Mouse (Mus musculus): ENCODE results near the gene Pafah1b1.

Gene Pafah1b1

DNA sequence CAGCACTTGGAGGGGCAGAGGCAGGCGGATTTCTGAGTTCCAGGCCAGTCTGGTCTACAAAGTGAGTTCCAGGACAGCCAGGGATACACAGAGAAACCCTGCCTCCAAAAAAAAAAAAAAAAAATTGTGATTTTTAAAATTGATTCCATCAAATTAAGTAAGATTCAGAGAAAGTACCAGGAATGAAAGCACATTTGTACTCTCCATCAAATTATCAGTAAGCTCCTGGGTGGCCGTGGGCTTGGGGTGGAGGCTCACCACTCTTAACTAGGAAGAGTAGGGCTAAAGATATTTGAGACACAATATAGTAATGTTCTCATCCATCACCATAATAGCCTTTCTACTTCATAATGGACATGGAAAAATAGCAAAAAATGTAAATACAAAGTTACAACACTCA is 3.3 kb downstream of the Pafah1b1 start:
- DNase-seq (ENCODE audit: low spot score): no peak

DNA sequence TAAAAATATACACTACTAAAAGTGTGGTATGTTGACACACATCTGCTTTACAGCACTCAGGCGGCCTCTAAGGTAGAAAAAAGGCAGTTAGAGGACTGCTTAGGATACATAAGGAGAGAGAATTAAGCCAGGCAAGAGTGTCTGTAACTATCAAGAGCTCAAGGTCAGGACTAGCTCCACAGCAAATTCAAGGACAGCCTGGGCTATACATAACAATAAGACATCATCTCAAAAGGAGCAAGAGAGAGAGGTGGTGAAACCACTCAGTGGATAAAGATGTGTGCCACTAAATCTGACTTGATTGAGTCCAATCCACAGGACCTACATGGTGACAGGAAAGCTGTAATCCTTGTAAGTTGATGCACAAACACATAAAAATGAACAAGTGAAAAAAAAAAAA is 3.8 kb downstream of the Pafah1b1 start:
- no peak for DNase-seq (ENCODE audit: low spot score)

DNA sequence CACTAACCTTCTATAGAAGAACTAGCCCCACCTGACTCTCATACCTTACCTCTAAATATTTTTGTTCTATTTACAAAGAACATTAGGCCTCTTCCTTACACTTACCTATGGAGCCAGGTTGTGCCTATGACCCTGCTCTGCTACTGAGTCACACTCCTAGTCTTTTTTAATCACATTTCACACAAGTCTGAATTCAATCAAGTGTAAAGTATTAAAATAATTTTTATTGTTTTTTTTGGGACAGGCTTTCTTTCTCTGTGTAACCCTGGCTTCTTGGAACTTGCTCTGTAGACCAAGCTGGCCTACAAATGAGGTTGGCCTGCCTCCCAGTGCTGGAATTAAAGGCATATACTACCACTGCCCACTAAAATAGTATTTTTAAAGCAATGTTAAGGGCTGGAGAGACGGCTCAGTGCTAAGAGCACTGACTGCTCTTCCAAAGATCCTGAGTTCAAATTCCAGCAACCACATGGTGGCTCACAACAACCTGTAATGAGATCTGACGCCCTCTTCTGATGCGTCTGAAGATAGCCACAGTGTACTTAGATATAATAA is 8.4 kb downstream of the Pafah1b1 start:
- DNase-seq (ENCODE audit: low spot score): peak; percentile 79

DNA sequence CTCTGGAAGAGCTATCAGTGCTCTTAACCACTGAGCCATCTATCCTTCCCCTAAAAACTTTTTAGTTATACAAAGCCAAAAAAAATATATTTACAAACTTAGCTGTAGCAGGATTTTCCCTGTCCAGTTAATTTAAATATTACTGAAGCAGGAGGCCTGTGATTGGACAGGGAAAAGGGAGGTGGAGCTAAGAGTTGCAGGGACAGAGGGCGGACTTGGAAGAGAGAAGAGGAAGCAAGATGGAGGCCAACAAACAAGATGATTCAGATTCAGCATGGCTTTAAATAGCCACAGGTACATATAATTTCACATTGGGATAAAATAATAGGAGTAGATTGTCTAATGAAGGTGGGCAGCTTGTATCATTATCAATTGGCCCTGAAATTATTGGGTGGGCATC is 13.8 kb downstream of the Pafah1b1 start:
- DNase-seq (ENCODE audit: low spot score): no peak

DNA sequence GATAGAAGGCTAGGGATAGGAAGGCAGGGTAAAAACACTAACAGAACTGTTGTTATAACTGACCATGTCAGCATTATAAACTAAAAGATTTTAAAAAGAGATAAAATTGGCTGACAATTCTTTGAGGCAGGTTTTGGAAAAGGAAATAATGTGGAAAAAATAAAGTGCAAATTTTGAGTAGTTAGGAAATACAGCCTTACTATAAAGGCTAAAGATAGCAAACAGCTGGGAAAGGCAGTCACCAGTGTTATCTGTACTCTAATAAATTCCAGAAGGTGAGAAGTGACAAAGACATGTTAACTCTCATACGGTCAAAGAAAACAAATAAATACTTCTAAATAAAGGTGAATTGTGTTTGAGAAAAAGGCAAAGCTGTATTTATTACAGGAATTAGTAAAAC is 15.7 kb downstream of the Pafah1b1 start:
- DNase-seq (ENCODE audit: low spot score): no peak

DNA sequence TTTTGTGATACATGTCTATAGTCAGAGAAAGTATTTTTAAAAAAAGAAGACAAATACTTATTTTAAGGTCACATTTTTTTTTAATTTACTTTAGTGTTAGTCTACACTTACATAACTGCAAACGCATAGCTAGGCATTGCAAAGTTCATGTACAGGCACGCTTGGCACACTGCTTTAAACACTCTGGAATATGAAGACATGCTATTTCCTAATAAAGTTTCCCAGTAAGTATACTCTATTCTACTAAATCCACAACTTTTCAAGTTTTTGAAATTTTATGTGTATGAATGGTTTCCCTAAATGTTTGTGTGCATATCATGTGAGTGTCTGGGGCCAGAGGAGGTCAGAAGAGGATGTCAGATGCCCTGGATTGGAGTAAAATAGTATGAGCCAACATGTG is 20.4 kb downstream of the Pafah1b1 start:
- no peak for DNase-seq (ENCODE audit: low spot score)

DNA sequence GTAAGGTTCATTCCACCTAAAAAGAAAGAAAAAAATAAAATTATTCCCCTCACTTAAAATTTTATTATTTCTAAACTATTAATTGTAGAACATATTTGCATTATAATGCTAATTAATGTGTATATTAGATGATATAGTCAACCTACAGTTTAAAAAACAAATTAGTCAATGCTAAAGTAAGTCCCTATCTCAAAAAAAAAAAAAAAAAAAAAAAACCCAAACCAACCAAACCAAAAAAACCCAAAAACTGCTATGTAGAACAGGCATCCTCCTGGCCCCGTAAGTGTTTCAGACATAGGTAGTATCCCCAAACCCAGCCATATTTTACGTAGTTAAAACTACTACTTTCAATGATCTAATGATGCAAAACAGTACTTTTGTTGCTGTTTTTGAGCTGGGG is 25.0 kb downstream of the Pafah1b1 start:
- DNase-seq (ENCODE audit: low spot score): no peak

DNA sequence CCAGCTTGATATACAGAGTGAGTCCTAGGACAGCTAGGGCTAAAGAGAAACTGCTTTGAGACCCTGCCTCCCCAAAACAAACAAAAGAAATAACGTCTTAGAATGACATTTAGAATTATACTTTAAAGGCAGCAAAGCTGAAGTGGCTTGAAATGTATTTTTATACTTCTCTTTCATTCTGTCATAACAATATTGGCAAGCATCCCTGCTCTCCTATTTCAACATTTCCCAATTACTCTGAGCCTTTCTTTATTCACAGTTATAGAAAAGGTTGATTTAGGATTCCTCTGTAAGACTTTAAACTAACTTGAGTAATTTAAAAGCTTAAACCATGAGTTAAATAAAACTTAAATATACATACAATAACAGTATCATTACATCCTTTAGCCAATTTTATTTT is 32.3 kb downstream of the Pafah1b1 start:
- peak; percentile 70 for DNase-seq (ENCODE audit: low spot score)

DNA sequence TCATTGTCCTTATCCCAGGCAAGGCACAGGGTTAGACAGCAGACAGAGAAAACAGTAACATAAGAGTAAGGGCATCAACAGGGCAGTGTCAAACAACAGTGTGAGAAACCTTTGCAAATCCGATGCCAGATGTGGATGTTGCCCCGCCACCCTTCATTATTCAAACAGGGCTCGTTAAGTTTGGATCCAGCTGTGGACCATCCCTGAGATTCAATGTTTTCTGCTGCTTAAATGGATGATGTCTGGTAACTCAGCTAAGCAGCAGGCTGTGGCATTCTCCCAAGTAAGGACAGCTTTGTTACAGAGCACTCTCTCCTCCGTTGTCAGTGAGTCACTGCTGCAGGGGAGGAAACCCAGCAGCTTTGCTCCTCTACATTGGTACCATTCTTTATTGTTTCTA is 49.3 kb downstream of the Pafah1b1 start:
- DNase-seq (ENCODE audit: low spot score): no peak

DNA sequence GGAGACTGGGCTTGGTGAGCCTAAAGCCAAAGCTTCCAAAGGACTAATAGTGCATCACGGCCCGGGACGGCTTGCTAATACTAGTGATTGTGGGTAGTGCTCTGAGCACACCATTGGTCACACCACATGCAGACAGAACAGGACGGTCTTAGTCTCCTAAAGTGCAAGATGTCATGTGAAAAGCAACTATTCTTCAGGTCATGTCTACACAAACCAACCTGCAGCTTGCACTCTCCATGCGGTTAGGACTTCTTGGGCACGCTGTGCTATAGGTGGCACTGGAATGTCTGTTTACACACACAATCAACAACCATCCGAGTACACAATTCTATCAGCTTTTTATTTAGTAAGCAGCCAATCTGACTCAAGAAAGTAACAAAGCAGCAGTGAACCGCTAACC is 49.8 kb downstream of the Pafah1b1 start:
- DNase-seq (ENCODE audit: low spot score): no peak

DNA sequence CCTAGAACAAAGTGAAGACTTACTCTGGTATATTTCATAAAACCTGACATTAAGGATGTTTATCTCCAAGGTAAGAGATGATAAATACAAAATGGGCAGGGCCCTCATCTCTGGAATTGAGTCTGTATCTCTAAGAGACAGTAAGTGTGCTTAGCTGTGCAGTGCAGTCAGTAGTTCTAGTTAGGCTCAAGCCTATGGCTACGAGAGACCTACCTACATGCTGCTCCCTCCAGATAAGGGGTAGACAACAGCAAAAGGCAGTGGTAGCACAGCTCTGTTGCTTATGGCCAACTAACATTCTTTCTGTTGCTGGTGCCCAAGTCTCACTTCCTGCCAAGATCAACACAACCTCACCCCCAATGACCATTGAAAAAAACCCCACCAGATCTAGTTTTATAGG is 50.9 kb downstream of the Pafah1b1 start:
- DNase-seq (ENCODE audit: low spot score): no peak

DNA sequence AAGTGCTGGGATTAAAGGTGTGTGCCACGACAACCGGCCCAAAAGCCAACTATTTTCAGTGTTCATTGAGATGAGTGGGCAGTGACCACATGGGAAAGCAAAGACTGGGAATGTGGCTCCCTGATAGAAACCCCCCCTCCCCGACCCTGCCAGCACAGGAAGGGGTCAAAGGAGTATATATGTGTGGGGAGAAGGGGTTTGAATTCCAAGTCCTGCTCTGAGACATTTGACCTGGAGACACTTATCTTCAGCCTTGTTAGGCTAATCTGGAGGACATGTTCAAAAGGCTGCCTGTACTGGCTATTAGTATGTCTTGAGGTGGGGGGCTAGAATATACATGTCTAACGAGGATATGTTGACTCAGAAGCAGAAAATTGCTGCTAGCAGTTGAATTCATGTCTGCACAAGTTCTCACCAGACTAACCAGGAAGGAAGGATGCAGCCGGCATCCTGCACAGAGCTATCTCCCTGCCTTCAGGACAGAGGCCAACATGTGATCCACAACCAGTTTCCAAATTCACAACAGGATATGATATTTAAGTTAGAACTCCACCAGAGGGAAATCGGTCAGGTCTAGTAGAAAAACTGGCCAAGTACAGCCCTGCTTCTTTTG is 51.5 kb downstream of the Pafah1b1 start:
- no peak for DNase-seq (ENCODE audit: low spot score)

DNA sequence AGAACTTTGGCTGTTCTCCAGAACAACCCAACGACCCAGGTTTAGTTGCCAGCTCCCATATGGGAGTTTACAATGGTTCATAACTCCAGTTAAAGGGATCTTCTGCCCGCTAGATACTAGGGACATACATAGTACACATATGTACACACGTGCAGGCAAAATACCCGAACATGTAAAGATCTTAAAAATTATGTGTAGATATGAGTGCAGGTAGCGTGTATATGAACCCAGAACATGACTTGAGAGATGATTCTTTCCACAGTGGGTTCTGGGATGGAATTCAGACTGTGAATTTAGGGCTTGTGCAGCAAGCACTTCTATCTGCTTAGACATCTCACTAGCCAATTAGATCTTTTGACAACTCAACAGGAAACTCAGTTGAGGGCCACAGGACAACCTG is 52.6 kb downstream of the Pafah1b1 start:
- no peak for DNase-seq (ENCODE audit: low spot score)

DNA sequence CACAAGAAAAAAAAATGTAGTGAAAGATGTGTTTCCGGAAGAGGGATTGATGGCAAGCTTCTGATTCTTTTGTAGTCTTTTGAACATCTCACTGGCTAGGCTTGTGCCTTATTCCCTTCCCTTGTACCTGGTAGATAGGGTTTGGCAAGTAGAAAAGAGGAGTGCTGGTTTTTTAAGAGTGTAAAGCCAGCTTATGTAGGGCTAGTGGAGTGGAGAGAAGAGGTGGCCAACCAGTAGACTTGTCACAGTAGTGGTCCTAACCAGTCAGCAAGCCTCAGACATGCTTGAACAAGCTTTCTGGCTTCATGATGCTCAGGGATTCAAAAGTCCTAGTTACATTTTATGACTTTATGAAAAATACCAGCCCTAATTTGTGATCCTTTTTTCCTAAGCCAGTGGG is 53.5 kb downstream of the Pafah1b1 start:
- no peak for DNase-seq (ENCODE audit: low spot score)

DNA sequence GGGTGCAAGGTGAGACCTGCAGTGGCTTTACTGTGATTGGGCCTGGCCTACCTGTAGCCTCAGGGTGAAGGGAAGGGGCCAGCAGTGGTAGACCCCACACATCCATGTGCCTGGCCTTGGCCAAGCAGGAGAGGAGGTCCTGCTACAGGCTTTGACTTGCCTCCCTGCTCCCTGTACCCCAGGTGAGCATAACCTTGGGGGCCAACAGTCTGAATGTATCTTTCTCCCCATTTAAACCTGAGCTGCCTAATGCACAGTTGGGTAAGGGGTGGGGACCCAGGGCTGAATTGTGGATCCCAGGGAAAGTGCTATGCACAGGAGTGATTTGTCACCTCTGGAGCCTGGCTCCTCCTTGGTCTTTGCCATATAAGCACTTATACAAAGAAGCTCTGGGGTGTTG is 54.3 kb downstream of the Pafah1b1 start:
- DNase-seq (ENCODE audit: low spot score): no peak

DNA sequence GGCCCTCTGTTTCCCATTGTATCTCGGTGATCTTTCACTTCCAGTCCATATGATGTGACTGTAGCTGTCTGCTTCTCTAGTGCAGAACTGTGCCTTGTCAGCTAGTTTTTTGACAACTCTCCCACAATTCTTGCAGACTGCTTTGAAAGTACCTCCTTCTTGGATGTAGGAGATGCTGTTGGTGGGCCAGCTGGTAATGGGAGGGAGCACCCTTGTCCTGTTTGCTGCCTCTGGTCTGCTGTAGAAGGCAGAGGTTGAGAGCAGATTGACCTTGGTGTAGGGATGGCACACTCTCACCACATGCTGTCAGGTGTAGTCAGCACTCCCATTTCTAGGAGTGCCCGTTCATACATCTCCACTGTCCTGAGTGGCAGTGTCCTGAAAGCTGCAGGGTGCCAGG is 55.5 kb downstream of the Pafah1b1 start:
- DNase-seq (ENCODE audit: low spot score): no peak

DNA sequence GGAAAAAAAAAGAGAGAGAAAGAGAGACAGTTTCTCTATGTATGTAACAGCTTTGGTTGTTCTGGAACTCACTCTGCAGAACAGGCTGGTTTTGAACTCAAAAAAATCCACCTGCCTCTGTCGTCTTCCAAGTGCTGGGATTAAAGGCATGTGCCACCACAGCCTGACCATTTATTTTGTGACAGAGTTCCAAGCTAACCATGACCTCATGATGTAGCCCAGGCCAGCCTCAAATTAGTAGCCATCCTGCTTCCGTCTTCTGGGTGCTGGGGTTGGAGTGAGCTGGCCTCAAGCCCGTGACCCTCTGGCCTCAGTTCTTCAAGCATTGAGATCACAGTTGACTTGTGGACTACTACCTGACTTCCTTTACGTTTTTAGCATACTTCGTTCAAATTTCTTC is 56.0 kb downstream of the Pafah1b1 start:
- DNase-seq (ENCODE audit: low spot score): no peak

DNA sequence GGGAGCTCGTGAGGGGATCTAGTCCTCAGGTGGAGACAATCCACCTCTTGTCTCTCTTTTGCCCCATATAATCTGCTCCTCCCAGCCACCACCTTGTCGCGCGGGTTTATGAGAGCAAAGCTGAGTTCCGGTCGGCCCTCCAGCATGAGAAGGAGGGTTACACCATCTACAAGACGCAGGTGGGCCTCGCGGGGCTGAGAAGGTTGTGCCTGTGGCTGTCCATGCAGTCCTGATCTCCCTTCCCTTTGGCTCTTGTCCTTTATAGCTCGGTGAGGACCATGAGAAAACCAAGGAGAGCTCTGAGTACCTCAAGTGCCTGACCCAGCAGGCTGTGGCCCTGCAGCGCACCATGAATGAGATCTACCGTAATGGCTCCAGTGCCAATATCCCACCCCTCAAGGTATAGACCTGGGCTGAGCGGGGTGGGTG is 56.9 kb downstream of the Pafah1b1 start:
- DNase-seq (ENCODE audit: low spot score): no peak

DNA sequence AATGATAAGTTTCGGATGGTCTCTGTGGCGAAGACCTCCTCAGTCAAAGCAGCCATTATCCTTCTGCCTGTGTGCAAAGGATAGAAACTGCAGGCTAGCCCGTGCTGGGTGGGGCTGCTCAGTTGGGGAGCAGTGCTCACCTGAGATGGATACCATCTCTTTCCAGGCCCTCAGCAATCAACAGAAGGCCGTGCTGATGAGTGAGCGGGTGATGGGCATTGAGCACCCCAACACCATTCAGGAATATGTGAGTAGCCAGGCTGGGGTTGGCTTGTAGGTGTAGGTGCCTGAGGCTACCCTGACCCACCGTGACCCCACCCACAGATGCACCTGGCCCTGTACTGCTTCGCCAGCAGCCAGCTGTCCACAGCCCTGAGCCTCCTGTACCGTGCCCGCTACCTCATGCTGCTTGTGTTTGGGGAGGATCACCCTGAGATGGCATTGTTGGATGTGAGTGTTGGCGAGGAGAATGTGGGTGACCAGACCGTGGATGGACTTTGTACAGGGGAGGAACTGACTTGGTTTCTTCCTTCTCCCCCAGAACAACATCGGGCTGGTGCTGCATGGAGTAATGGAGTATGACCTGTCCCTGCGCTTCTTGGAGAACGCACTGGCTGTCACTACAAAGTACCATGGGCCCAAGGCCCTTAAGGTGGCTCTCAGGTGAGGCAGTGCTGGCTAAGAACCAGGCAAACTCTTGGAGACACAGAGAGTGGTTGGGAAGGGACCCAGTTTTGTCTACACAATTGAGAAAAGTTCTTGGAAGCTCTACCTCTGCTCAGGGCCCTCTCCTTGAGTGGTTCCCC is 57.5 kb downstream of the Pafah1b1 start:
- no peak for DNase-seq (ENCODE audit: low spot score)

DNA sequence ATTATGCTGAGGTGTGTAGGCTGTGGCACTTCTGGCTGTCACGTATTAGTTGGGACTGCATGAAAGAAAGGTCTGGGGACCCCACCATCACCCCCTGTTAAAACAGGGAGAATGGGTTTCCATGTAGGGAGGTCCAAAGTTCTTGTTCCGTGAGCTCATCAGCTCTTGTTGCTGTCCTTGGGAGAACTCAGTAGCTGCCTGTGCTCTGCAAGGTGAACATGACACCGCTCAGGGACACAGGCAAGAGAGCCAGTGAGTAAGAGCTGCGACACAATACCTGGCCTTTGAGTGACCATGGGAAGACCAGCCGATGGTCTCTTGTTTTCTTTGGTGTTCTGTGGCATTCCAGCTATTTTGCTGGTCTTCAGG is 58.2 kb downstream of the Pafah1b1 start:
- no peak for DNase-seq (ENCODE audit: low spot score)

DNA sequence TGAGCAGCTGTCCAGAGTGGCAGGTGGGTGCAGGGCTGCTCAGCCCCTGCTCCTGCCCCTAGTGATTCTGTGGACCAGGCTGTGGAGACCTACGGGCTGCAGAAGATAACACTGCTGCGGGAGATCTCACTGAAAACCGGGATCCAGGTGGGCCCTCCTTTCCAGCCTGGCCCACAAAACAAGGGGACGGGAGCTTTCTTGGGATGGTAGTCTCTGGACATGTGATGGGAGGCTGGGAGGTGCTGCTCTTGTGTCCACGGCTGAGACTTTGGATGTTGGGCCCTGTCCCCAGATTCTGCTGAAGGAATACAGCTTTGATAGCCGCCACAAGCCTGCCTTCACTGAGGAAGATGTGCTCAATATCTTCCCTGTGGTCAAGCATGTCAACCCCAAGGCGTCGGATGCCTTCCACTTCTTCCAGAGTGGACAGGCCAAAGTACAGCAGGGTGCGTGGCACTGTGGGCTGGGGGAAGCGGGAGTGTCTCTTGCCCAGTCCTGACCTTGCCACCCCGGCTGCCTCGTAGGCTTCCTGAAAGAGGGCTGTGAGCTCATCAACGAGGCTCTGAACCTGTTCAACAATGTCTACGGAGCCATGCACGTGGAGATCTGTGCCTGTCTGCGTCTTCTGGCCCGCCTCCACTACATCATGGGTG is 58.7 kb downstream of the Pafah1b1 start:
- no peak for DNase-seq (ENCODE audit: low spot score)

DNA sequence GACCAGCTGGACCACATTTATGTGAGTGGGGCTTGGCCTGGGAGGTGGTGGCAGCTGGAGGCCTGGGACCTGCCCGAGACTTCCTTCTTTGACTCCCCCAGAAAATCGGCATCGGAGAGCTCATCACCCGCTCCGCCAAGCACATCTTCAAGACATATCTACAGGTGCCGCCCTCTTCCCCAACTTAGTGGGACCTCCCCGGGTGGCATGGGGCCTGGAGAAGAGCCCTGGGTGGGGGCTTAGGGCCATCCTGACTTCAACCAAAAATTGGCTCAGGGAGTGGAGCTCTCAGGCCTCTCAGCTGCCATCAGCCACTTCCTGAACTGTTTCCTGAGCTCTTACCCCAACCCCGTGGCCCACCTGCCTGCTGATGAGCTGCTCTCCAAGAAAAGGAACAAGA is 59.6 kb downstream of the Pafah1b1 start:
- no peak for DNase-seq (ENCODE audit: low spot score)

DNA sequence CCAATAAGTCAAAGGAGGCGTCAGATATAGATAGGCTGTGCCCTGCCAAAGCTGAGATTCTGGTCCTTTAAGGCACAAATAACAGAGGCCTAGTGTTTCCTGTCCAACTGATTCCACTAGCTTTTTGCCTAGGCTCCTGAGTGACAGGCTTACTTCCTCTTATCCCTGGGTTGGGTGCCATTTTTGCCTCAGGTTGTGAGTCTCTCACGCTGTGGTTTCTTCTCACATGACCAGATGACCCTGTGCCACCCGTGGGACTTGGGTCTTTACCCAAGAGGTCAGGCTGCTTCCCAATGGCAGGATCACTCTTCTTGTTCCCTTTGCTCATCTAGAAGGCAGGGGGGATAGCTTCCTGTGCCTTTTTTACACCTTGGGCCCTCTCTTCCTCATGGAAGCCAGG is 60.2 kb downstream of the Pafah1b1 start:
- no peak for DNase-seq (ENCODE audit: low spot score)

Measured in adipocyte (in vitro differentiated cells).